Mouse (Mus musculus) gastrocnemius, adult 8-10 months (tissue): Measurements from ENCODE around the gene Fam25c. TPM values are rescaled to one million over a fixed set of nuclear protein-coding genes. Genes with fewer than 3 reads are reported as not detected.

ENCODE experiments used
- DNase-seq, 2 experiments: peaks; one replicate each; pipeline ENCODE4 v3.0.0; 2022; ENCODE audit warnings: low spot score in 2 of 2
- total RNA-seq, 4 experiments: library from RNA; stranded (reverse); gene quantifications; 2 replicates each; pipeline ENCODE4 v1.2.4; 2022

Fam25c gene
- total RNA-seq, 4 experiments from 2014 or later: not detected

- DNase-seq: peak; percentile 72 to 80
Measured at GRCm38 (mm10) chr14:34363490-34364253, 8.4 kb upstream of the Fam25c start.

GRCm38 (mm10) chr14:34362726-34363445, 7.7 kb upstream of the Fam25c start:
- peak; percentile 43 to 68 for DNase-seq

DNA sequence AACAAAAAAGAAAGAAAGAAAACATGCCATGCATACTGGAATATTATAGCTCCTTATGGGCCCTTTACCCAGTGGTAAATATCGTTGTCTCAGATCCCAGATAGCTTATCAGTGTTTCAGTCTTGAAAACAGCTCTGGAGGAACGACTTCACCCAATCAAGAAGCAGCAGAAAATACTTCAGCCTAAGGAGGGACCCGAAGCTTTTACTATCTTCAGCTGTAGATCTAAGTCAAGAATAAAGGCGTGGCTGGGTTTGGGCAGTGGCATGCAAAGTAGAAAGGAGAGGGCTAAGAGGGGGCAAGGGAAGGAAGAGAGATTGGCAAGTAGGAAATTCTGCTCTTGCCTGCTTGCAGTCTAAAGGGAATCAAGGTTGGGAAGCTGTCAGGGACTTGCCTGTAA, 6.9 kb upstream of the Fam25c start:
- DNase-seq: no peak

DNA sequence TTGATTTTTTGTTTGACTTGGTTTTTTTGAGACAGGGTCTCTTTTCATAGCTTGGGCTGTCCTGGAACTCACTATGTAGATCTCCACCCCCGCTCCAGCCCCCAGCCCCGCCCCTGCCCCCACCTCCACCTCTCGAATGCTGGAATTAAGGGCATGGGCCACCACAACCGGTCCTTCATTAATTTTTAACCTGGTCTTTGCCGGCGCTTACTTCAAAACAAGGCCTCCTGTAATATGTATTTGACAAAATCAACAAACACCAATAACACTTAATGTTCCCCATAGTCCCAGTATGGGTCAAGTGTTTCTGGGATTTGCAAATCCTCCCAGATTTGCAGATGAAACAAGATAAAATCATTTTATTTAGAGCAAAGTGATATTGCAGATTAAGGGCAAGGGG, 5.0 kb upstream of the Fam25c start:
- no peak for DNase-seq

DNA sequence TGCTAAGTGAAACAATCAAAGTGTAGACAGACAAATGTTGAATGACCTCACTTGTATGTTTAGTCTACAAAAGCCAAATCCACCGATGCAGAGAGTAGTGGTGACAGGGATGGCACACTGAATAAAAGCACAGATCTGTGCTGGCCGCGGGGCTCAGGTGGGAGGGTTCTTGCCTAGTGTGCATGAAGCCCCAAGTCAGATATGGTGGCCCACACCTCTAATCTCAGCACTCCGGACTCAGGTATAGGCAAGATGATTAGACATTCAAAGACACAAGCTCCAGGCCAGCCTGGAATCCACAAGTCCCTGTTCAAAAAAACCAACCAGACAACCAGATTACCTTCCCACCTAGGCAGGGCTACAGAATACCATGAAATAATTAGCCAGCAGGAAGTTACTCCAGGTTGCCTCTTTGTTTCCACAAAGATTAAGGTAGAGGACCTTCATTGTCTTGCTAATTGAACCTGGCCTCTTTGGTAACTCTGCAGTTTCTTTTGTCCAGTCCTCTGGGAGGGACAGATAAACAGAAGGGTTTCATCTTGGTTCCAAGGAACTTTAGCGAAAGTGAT, 4.5 kb upstream of the Fam25c start:
- no peak for DNase-seq

- no peak for DNase-seq
Measured at GRCm38 (mm10) chr14:34357671-34358455, 2.6 kb upstream of the Fam25c start.

GRCm38 (mm10) chr14:34354456-34354855, 777 bp downstream of the Fam25c start:
- DNase-seq: no peak

DNA sequence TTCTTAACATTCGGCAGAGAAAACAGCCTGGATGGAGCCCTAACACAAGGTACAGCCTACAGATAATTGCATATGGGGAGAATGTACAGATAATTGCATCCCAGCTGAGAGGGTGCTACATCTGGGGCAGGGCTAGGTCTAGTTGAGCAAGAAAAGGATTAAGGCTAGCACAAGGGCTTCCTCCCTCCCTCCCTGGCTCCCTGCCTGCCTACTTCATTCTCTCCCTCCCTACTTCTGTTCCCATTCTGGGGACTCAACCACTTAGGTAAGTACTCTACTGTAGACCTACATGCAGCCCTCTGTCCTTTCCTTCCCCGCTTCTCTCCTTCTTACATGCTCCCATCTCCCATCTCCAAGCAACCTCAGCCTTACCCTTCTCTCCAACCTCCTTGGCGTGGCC, 1.9 kb downstream of the Fam25c start:
- no peak for DNase-seq

GRCm38 (mm10) chr14:34352523-34352922, 2.7 kb downstream of the Fam25c start:
- no peak for DNase-seq

GRCm38 (mm10) chr14:34351660-34352059, 3.6 kb downstream of the Fam25c start:
- DNase-seq: no peak

DNA sequence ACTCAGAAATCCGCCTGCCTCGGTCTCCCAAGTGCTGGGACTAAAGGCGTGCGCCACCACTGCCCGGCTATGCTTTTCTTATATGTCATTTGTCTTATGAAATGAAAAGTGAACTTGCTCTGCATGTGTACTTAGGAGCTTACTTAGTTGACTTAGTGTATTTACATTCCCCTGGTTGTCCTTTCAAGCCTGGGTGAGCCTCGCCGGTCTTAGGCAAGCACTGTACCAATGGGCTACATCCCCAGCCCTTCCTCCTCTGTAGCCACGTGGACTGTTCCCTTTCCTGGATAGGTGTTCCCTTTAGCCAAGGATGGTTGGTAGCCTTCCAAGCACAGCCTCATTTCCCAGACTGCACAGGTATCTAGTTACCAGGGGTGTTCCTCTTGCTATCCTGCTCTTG, 6.2 kb downstream of the Fam25c start:
- no peak for DNase-seq

- no peak for DNase-seq
Measured at GRCm38 (mm10) chr14:34348301-34348700, 6.9 kb downstream of the Fam25c start.

GRCm38 (mm10) chr14:34347084-34347483, 8.1 kb downstream of the Fam25c start:
- no peak for DNase-seq

DNA sequence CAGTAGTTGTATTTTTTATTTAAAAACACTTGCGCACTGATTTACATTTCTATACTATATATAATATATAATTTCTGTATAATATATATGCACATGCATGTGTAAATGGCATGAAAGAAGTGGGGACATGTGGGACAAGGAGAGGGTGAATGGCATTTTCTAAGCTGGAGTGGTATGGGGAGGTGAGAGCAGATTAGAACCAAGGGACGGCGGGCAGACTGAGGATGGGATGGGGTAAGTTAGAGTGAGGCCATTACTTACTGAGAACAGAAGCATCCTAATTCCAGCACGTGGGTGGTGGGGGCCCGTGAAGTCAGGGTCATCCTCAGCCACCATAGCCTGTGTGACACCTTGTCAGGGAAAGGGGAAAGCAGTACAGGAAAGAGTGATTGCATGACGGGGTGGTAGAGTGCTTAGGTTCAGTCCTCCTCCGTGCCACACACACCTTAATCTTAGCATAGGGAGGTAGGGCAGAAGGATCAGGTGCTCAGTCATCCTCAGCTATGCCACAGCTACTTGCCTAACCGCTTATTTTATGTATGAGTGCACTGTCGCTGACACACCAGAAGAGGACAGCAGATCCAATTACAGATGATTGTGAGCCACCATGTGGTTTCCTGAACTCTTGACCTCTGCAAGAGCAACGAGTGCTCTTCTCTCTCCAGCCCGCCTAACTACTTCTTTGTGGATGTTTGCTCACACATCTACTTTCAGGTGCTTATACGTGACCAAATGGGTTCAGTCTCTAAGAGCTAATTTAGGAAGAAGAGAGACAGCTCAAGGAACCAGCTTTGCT, 9.3 kb downstream of the Fam25c start:
- DNase-seq: no peak

DNA sequence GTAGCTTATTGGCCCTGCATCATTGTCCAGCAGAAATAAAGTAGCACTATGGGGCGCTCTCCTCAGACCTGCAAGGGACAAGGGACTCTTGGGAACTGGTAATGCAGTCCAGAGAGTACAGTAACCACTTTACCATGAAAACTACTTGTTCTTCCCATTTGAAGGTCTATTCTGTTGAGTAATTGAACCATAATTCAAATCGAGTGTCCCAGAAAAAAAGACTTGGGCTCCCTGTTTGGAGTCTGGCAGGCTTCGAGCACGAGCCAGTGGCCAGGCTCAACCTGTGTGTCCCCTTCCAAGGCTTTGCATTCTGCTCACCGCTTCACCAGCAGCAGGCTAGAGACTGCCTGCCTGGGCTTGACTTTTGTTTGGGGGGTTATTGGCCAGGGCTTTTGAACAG, 10.9 kb downstream of the Fam25c start:
- no peak for DNase-seq

DNA sequence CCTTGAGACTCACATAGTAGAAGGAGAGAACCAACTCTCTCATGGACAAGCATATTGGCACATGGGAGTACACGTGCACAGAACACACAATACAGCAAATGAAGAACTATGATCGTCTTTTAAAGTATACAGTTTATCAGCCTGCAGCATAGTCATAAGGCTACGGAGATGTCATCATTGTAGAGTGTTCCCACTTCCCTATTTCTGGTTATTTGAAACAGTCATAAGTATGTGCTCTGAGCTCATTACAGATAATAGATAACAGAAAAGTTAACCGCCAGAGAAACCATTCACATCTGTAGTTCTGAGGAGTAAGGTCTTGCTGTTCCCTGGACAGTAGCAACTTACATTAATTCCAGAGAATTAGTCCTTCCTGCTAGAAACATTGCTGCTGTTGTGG, 12.2 kb downstream of the Fam25c start:
- DNase-seq: no peak

- no peak for DNase-seq
Measured at GRCm38 (mm10) chr14:34341993-34342392, 13.2 kb downstream of the Fam25c start.

DNA sequence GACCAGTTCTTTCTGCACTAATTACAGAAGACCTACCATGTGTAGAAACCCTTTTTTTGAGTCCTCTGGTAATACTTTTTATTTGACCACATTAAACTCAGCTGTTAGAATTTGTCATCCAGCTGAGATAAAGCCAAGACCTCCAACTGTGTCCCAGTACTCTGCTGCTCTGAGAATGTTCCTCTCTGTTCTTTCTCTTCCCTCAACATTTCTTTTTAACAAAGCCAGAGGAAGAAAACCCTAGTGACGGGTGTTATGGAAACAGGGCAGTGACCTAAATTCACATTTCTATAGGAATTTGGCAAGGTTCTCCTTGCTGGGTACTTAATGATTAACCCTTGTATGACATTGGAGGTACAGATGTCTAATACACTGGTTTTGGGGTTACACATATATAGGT, 15.8 kb downstream of the Fam25c start:
- no peak for DNase-seq

DNA sequence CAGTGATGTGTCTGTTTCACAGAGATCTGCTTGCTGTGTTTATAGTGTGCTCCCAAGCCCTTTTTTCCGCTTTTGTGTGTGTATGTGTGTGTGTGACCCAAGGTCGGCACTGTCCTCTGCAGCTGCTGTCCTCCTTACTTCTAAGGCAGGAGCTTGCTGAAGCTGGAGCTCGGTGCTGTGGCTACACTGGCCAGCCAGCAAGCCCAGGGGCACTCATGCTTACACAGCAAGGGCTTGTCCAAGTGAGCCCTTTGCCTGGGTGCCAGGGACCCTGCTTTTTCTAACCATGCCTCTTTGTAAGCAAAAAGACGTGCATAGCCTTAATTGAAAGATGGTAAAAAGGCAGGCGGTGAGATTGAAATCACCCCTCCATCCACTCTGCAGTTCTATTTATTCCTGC, 22.8 kb downstream of the Fam25c start:
- DNase-seq: no peak

DNA sequence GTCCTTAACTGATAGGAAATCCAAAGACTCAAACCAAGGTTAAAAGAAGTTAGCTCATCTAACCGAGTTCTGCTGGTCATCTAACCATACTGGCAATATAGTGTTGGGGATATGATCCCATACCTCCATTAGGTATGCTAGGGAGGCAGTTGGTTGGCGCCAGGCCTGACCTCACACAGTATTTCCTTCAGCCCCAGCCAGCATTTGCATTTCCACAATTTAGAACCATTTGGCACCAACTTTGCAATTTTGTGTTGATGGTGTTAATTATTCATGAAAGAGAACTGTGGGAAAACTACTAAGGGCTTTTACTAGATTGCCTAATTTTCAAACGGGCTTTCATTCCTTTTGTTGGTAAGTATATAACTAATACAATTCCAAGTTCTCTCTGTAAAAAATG, 23.3 kb downstream of the Fam25c start:
- DNase-seq: no peak

DNA sequence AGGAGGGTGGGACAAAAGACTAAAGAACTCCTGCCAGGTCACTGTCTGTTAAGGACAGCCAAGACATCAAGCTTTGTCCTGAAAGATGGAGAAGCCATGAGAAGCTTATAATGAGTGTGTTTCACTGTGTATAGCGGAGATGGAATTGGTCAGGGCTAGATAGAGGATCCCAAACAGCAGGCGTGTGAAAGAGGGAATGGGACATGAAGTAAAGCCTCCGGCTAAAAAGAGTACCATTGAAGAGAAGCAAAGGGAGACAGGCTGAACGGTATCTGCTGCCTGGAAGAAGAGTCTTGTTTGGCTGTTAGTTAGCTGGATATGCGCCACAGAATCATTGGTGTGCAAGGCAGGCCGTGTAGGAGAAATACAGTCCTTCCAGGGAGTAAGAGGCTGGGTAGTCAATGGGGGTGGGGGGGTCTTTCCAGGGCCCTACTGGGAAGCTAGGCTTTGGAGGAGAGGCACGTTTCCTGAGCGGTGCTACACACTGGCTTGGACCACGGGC, 24.5 kb downstream of the Fam25c start:
- DNase-seq: no peak
